Mouse (Mus musculus) lung, postnatal 0 days (tissue): Measurements from ENCODE around the gene Nubp1.

Experiments
- CTCF ChIP-seq: IDR thresholded peaks from 2 replicates; pipeline ENCODE4 v1.5.1; 2016; ENCODE audit warnings: antibody characterized with exemption, mild to moderate bottlenecking
- EP300 ChIP-seq: IDR thresholded peaks from 2 replicates; pipeline ENCODE4 v1.6.1; 2016; ENCODE audit warnings: antibody characterized with exemption, mild to moderate bottlenecking, control low read depth

GRCm38 (mm10) chr16:10369996-10370395 lies 41.8 kb upstream of the Nubp1 start:
- TF ChIP-seq EP300 (no peak), CTCF (no peak)
